In the genomic region with DNA sequence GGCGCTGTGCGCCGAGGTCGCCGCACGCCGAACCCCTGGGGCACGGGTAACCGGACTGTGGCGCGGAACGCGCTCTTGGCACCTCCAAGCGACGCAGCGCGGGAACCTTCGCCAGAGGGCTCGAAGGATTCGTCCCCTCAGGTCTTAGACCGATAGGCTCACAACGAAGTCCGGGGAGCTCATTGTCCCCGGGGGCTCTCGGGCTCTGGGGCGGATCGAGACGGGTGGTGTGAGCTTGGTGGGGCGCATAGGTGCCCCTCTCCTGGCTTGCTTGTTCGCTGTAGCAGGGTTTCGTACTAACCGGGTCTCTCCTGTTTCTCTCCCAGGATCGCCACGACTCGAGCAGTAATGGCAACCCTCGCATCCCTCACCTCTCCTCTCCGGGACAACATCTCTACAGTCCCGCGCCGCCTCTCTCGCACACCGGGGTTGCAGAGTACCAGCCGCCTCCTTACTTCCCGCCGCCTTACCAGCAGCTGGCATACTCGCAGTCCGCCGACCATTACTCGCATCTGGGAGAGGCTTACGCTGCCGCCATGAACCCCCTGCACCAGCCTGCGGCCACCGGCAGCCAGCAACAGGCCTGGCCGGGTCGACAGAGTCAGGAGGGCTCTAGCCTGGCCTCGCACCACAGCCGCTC, we compare ENCODE assay signal across 9 mouse cellular contexts. TPM values are rescaled to one million over a fixed set of nuclear protein-coding genes. Genes with fewer than 3 reads are reported as not detected.
DNase-seq lines count a peak whose midpoint lies in the region; ATAC-seq lines count a peak whose summit lies in the region.
"Had no signal": no experiment of that assay in that cellular context is flagged by ENCODE, and none has a peak within 500 bp of the region (broad histone marks: within the 10 kb centered on the region; RNA-seq: fewer than 3 reads in every experiment).

No protein-coding gene starts in this region.

- DNase-seq in frontal cortex, postnatal 36 days (ENCODE audit: low spot score in 2 of 2) = peak; percentile 6 to 26
- DNase-seq in frontal cortex, postnatal 14 days (ENCODE audit: low spot score in 2 of 2) = no peak
- peak; percentile 97 for DNase-seq in midbrain, embryonic 11.5 days (ENCODE audit: low spot score, missing footprints)
- DNase-seq in T-cell, adult 2 months (ENCODE audit: low spot score) = no peak
- DNase-seq in urinary bladder, postnatal 4 days (ENCODE audit: low spot score in 2 of 2) = no peak

- under 1% methylated on average over 57 of the region's 57 CpGs for WGBS in midbrain, embryonic 11.5 days
- WGBS in midbrain, embryonic 16.5 days = 1% methylated on average over 57 of the region's 57 CpGs
- under 1% methylated on average over 57 of the region's 57 CpGs for WGBS in intestine, embryonic 15.5 days
- under 1% methylated on average over 56 of the region's 57 CpGs for WGBS in stomach, embryonic 15.5 days

- no peaks in the 10 kb centered on the region for H3K36me3 ChIP-seq in midbrain, embryonic 11.5 days (ENCODE audit: control insufficient read depth, insufficient read depth, low read length)
- no peaks in the 10 kb centered on the region for H3K36me3 ChIP-seq in midbrain, embryonic 16.5 days (ENCODE audit: control insufficient read depth, insufficient read depth, low read length)
- no peaks in the 10 kb centered on the region for H3K36me3 ChIP-seq in intestine, embryonic 15.5 days
- no peaks in the 10 kb centered on the region for H3K36me3 ChIP-seq in stomach, embryonic 15.5 days

- peak overlapping the region; percentile 11 for H3K4me3 ChIP-seq in midbrain, embryonic 11.5 days (ENCODE audit: low read depth, low read length)
- H3K4me3 ChIP-seq in midbrain, embryonic 16.5 days (ENCODE audit: low read depth, low read length) = no peak overlapping the region
- peak overlapping the region; percentile 19 for H3K4me3 ChIP-seq in intestine, embryonic 15.5 days (replicated peaks)
- H3K4me3 ChIP-seq in stomach, embryonic 15.5 days (replicated peaks) = peak overlapping the region; percentile 41

- H3K9me3 ChIP-seq in midbrain, embryonic 11.5 days (ENCODE audit: control insufficient read depth, low read length) = no peaks in the 10 kb centered on the region
- no peaks in the 10 kb centered on the region for H3K9me3 ChIP-seq in midbrain, embryonic 16.5 days (replicated peaks; ENCODE audit: control insufficient read depth, low read length, poor library complexity, severe bottlenecking)
- H3K9me3 ChIP-seq in intestine, embryonic 15.5 days = no peaks in the 10 kb centered on the region
- no peaks in the 10 kb centered on the region for H3K9me3 ChIP-seq in stomach, embryonic 15.5 days
- H3K9me3 ChIP-seq: megakaryocyte, embryonic 14.5 days had no signal

- H3K4me1 ChIP-seq in midbrain, embryonic 11.5 days (ENCODE audit: control insufficient read depth, insufficient read depth, low read length) = peaks cover 33% of the 10 kb centered on the region
- H3K4me1 ChIP-seq in midbrain, embryonic 16.5 days (ENCODE audit: control insufficient read depth, insufficient read depth, low read length) = peaks cover 4% of the 10 kb centered on the region; the same call in 1 of the 2 replicates
- H3K4me1 ChIP-seq in intestine, embryonic 15.5 days (replicated peaks) = peaks cover 44% of the 10 kb centered on the region
- peaks cover 29% of the 10 kb centered on the region for H3K4me1 ChIP-seq in stomach, embryonic 15.5 days

- H3K9ac ChIP-seq in midbrain, embryonic 11.5 days (ENCODE audit: low read length) = no peak overlapping the region
- no peak overlapping the region for H3K9ac ChIP-seq in midbrain, embryonic 16.5 days (ENCODE audit: low read depth, low read length)
- no peak overlapping the region for H3K9ac ChIP-seq in intestine, embryonic 15.5 days
- no peak overlapping the region for H3K9ac ChIP-seq in stomach, embryonic 15.5 days

- no peak for ATAC-seq in midbrain, embryonic 11.5 days (ENCODE audit: low FRiP score)
- ATAC-seq in midbrain, embryonic 16.5 days = no peak
- no peak for ATAC-seq in intestine, embryonic 15.5 days
- ATAC-seq in stomach, embryonic 15.5 days (ENCODE audit: insufficient read depth, low FRiP score, low read depth) = no peak

- peak overlapping the region; percentile 33 for H3K4me2 ChIP-seq in midbrain, embryonic 11.5 days
- H3K4me2 ChIP-seq in midbrain, embryonic 16.5 days (ENCODE audit: low read length) = no peak overlapping the region
- H3K4me2 ChIP-seq in intestine, embryonic 15.5 days (replicated peaks) = peak overlapping the region; percentile 64
- H3K4me2 ChIP-seq in stomach, embryonic 15.5 days = peak overlapping the region; percentile 61

- no peak overlapping the region for H3K27ac ChIP-seq in midbrain, embryonic 11.5 days (ENCODE audit: low read depth, low read length)
- no peak overlapping the region for H3K27ac ChIP-seq in midbrain, embryonic 16.5 days (ENCODE audit: low read length)
- no peak overlapping the region for H3K27ac ChIP-seq in intestine, embryonic 15.5 days
- H3K27ac ChIP-seq in stomach, embryonic 15.5 days = no peak overlapping the region

- H3K27me3 ChIP-seq in midbrain, embryonic 11.5 days (ENCODE audit: control insufficient read depth, insufficient read depth, low read length) = peaks cover 96% of the 10 kb centered on the region
- H3K27me3 ChIP-seq in midbrain, embryonic 16.5 days (ENCODE audit: control insufficient read depth, insufficient read depth, low read depth, low read length) = peaks cover 57% of the 10 kb centered on the region
- peaks cover 90% of the 10 kb centered on the region for H3K27me3 ChIP-seq in intestine, embryonic 15.5 days (replicated peaks)
- H3K27me3 ChIP-seq in stomach, embryonic 15.5 days (replicated peaks) = peaks cover 82% of the 10 kb centered on the region

RNA-seq across cellular contexts. Expression of a gene that starts 1.8 kb away (rescaled TPM):
- polyA plus RNA-seq in midbrain, embryonic 11.5 days (2014; fragmentation: Nextera tagmentation; extraction: Ambion mirVana) = 2.8 and 4.5 TPM in 2 replicates
- 0.20 and 0.25 TPM in 2 replicates for polyA plus RNA-seq in midbrain, embryonic 16.5 days (2015; fragmentation: Nextera tagmentation; extraction: Ambion mirVana)
- polyA plus RNA-seq in intestine, embryonic 15.5 days (2015; fragmentation: Nextera tagmentation; extraction: Ambion mirVana) = 0.06 and 0.15 TPM in 2 replicates
- 4.1 and 6.0 TPM in 2 replicates for polyA plus RNA-seq in stomach, embryonic 15.5 days (2015; fragmentation: Nextera tagmentation; extraction: Ambion mirVana)

Comparison
In these comparisons a context has a peak if more than half of its experiments do, and no peak if none do; other contexts are left out.
1. DNase-seq: peak in frontal cortex, postnatal 36 days (2 of 2) and midbrain, embryonic 11.5 days (single experiment); none in frontal cortex, postnatal 14 days (0 of 2), T-cell, adult 2 months (single experiment) and urinary bladder, postnatal 4 days (0 of 2).